Mouse (Mus musculus): ENCODE data around the gene Tbx21. TPM values are rescaled to one million over a fixed set of nuclear protein-coding genes. Genes with fewer than 3 reads are reported as not detected.

Gene Tbx21
- polyA plus RNA-seq, 1 experiment = 0.09 TPM

- Histone ChIP-seq H3K4me1 (peaks cover 32% of the 10 kb centered on the region), H3K27me3 (replicated peaks) (peaks cover 79% of the 10 kb centered on the region)
- TF ChIP-seq GATA1 (IDR thresholded peaks at IDR 0.05; ENCODE audit: borderline replicate concordance, low read length) (no peak), FLI1 (IDR thresholded peaks at IDR 0.05; ENCODE audit: low read length) (no peak)
Measured at GRCm38 (mm10) chr11:97120641-97121040, 5.5 kb upstream of the Tbx21 start.

GRCm38 (mm10) chr11:97120221-97120620 is 5.1 kb upstream of the Tbx21 start:
- TF ChIP-seq GATA1 (IDR thresholded peaks at IDR 0.05; ENCODE audit: borderline replicate concordance, low read length) (no peak), FLI1 (IDR thresholded peaks at IDR 0.05; ENCODE audit: low read length) (no peak)

More at GRCm38 (mm10) chr11:97120641-97121040, 5.5 kb upstream of the Tbx21 start:
- no peak overlapping the region for H3K4me3 ChIP-seq (replicated peaks)
- H3K36me3 ChIP-seq (replicated peaks; ENCODE audit: low read length) = no peaks in the 10 kb centered on the region
- H3K9me3 ChIP-seq = no peaks in the 10 kb centered on the region

GRCm38 (mm10) chr11:97115797-97116196 is 666 bp upstream of the Tbx21 start:
- TF ChIP-seq GATA1 (IDR thresholded peaks at IDR 0.05; ENCODE audit: borderline replicate concordance, low read length) (no peak), FLI1 (IDR thresholded peaks at IDR 0.05; ENCODE audit: low read length) (no peak)

More at GRCm38 (mm10) chr11:97120221-97120620, 5.1 kb upstream of the Tbx21 start:
- peaks cover 80% of the 10 kb centered on the region for H3K27me3 ChIP-seq (replicated peaks)
- no peak overlapping the region for H3K4me3 ChIP-seq (replicated peaks)
- H3K4me1 ChIP-seq = peaks cover 36% of the 10 kb centered on the region
- H3K9me3 ChIP-seq = no peaks in the 10 kb centered on the region
- no peaks in the 10 kb centered on the region for H3K36me3 ChIP-seq (replicated peaks; ENCODE audit: low read length)

GRCm38 (mm10) chr11:97112519-97113125 is 2.5 kb downstream of the Tbx21 start:
- peaks cover 71% of the 10 kb centered on the region for H3K27me3 ChIP-seq (replicated peaks)
- no peaks in the 10 kb centered on the region for H3K36me3 ChIP-seq (replicated peaks; ENCODE audit: low read length)
- no peaks in the 10 kb centered on the region for H3K9me3 ChIP-seq
- TF ChIP-seq FLI1 (IDR thresholded peaks at IDR 0.05; ENCODE audit: low read length) (no peak), GATA1 (IDR thresholded peaks at IDR 0.05; ENCODE audit: borderline replicate concordance, low read length) (no peak)
- H3K4me3 ChIP-seq (replicated peaks) = no peak overlapping the region
- peaks cover 22% of the 10 kb centered on the region for H3K4me1 ChIP-seq

More at GRCm38 (mm10) chr11:97115797-97116196, 666 bp upstream of the Tbx21 start:
- no peaks in the 10 kb centered on the region for H3K9me3 ChIP-seq
- H3K4me1 ChIP-seq = peaks cover 29% of the 10 kb centered on the region
- peak overlapping the region; percentile 82 for H3K4me3 ChIP-seq (replicated peaks)
- peaks cover 90% of the 10 kb centered on the region for H3K27me3 ChIP-seq (replicated peaks)
- H3K36me3 ChIP-seq (replicated peaks; ENCODE audit: low read length) = no peaks in the 10 kb centered on the region

- Histone ChIP-seq H3K9me3 (no peaks in the 10 kb centered on the region), H3K36me3 (replicated peaks; ENCODE audit: low read length) (no peaks in the 10 kb centered on the region), H3K4me3 (replicated peaks) (no peak overlapping the region), H3K27me3 (replicated peaks) (peaks cover 63% of the 10 kb centered on the region), H3K4me1 (peaks cover 4% of the 10 kb centered on the region; the same call in 1 of the 2 replicates)
- no peak for TF ChIP-seq GATA1 (IDR thresholded peaks at IDR 0.05; ENCODE audit: borderline replicate concordance, low read length)
- TF ChIP-seq FLI1 (IDR thresholded peaks at IDR 0.05; ENCODE audit: low read length) = no peak
Measured at GRCm38 (mm10) chr11:97108976-97109375, 6.2 kb downstream of the Tbx21 start.

GRCm38 (mm10) chr11:97104091-97104483 is 11.0 kb downstream of the Tbx21 start:
- peak overlapping the region; percentile 23 for H3K4me3 ChIP-seq (replicated peaks)
- peaks cover 65% of the 10 kb centered on the region for H3K27me3 ChIP-seq (replicated peaks)

GRCm38 (mm10) chr11:97103163-97104090 is 11.7 kb downstream of the Tbx21 start:
- no peaks in the 10 kb centered on the region for H3K36me3 ChIP-seq (replicated peaks; ENCODE audit: low read length)
- peaks cover 27% of the 10 kb centered on the region for H3K4me1 ChIP-seq

More at GRCm38 (mm10) chr11:97104091-97104483, 11.0 kb downstream of the Tbx21 start:
- peaks cover 20% of the 10 kb centered on the region for H3K4me1 ChIP-seq
- TF ChIP-seq GATA1 (IDR thresholded peaks at IDR 0.05; ENCODE audit: borderline replicate concordance, low read length) = no peak
- no peak for TF ChIP-seq FLI1 (IDR thresholded peaks at IDR 0.05; ENCODE audit: low read length)
- no peaks in the 10 kb centered on the region for H3K36me3 ChIP-seq (replicated peaks; ENCODE audit: low read length)
- no peaks in the 10 kb centered on the region for H3K9me3 ChIP-seq

GRCm38 (mm10) chr11:97101722-97102121 is 13.4 kb downstream of the Tbx21 start:
- Histone ChIP-seq H3K9me3 (no peaks in the 10 kb centered on the region), H3K4me1 (peaks cover 30% of the 10 kb centered on the region), H3K36me3 (replicated peaks; ENCODE audit: low read length) (no peaks in the 10 kb centered on the region), H3K27me3 (replicated peaks) (peaks cover 77% of the 10 kb centered on the region), H3K4me3 (replicated peaks) (peak overlapping the region; percentile 82)
- TF ChIP-seq FLI1 (IDR thresholded peaks at IDR 0.05; ENCODE audit: low read length) (no peak), GATA1 (IDR thresholded peaks at IDR 0.05; ENCODE audit: borderline replicate concordance, low read length) (no peak)

More at GRCm38 (mm10) chr11:97103163-97104090, 11.7 kb downstream of the Tbx21 start:
- Histone ChIP-seq H3K27me3 (replicated peaks) (peaks cover 70% of the 10 kb centered on the region), H3K4me3 (replicated peaks) (no peak overlapping the region), H3K9me3 (no peaks in the 10 kb centered on the region)
- TF ChIP-seq GATA1 (IDR thresholded peaks at IDR 0.05; ENCODE audit: borderline replicate concordance, low read length) (no peak), FLI1 (IDR thresholded peaks at IDR 0.05; ENCODE audit: low read length) (no peak)

GRCm38 (mm10) chr11:97098791-97099190 is 16.3 kb downstream of the Tbx21 start:
- Histone ChIP-seq H3K36me3 (replicated peaks; ENCODE audit: low read length) (no peaks in the 10 kb centered on the region), H3K4me1 (peaks cover 27% of the 10 kb centered on the region), H3K27me3 (replicated peaks) (peaks cover 80% of the 10 kb centered on the region), H3K9me3 (no peaks in the 10 kb centered on the region), H3K4me3 (replicated peaks) (peak overlapping the region; percentile 74)
- TF ChIP-seq GATA1 (IDR thresholded peaks at IDR 0.05; ENCODE audit: borderline replicate concordance, low read length) = no peak
- TF ChIP-seq FLI1 (IDR thresholded peaks at IDR 0.05; ENCODE audit: low read length) = no peak
